ENCODE assay signal across 21 mouse cellular contexts in genomic region chr2:19714025-19714424, GRCm38 (mm10). TPM values are rescaled to one million over a fixed set of nuclear protein-coding genes. Genes with fewer than 3 reads are reported as not detected.
A peak's percentile ranks its signal among the peaks of the same experiment; 100 is the strongest.
DNase-seq lines count a peak whose midpoint lies in the region; ATAC-seq and TF ChIP-seq lines count a peak whose summit lies in the region.
"Had no signal": no experiment of that assay in that cellular context is flagged by ENCODE, and none has a peak within 500 bp of the region (broad histone marks: within the 10 kb centered on the region; RNA-seq: fewer than 3 reads in every experiment).

No protein-coding gene starts in this region.

- no peaks in the 10 kb centered on the region for H3K27me3 ChIP-seq in heart, embryonic 15.5 days
- no peaks in the 10 kb centered on the region for H3K27me3 ChIP-seq in liver, embryonic 14.5 days (ENCODE audit: control insufficient read depth, insufficient read depth, low read length)
- no peaks in the 10 kb centered on the region for H3K27me3 ChIP-seq in hindbrain, embryonic 13.5 days
- no peaks in the 10 kb centered on the region for H3K27me3 ChIP-seq in kidney, adult 2 months (replicated peaks; ENCODE audit: control insufficient read depth, insufficient read depth, low read length)
- H3K27me3 ChIP-seq: embryonic facial prominence, embryonic 15.5 days; hindbrain, embryonic 15.5 days; midbrain, embryonic 12.5 days had no signal

- H3K9ac ChIP-seq in heart, embryonic 15.5 days = no peak overlapping the region
- no peak overlapping the region for H3K9ac ChIP-seq in liver, embryonic 14.5 days (replicated peaks)
- H3K9ac ChIP-seq in hindbrain, embryonic 13.5 days = no peak overlapping the region
- H3K9ac ChIP-seq: embryonic facial prominence, embryonic 15.5 days; hindbrain, embryonic 15.5 days; midbrain, embryonic 12.5 days had no signal

- no peak for TF ChIP-seq CTCF in liver, embryonic 14.5 days (IDR thresholded peaks at IDR 0.05; ENCODE audit: low read depth)
- no peak for TF ChIP-seq CTCF in kidney, adult 2 months (conservative IDR thresholded peaks at IDR 0.05; ENCODE audit: insufficient read depth, insufficient read length, low read depth, low read length)

- H3K4me3 ChIP-seq in heart, embryonic 15.5 days = no peak overlapping the region
- H3K4me3 ChIP-seq in liver, embryonic 14.5 days (ENCODE audit: insufficient read depth in 1 of 2, low read depth in 2 of 2, low read length in 2 of 2) = no peak overlapping the region
- no peak overlapping the region for H3K4me3 ChIP-seq in hindbrain, embryonic 13.5 days
- no peak overlapping the region for H3K4me3 ChIP-seq in kidney, adult 2 months (ENCODE audit: insufficient read depth, low read depth, low read length)
- H3K4me3 ChIP-seq: embryonic facial prominence, embryonic 15.5 days; forebrain, embryonic 10.5 days; hindbrain, embryonic 15.5 days; midbrain, embryonic 12.5 days had no signal

- no peak for DNase-seq in heart, postnatal 10 days
- DNase-seq in liver, embryonic 14.5 days (ENCODE audit: low read depth in 3 of 3, low spot score in 3 of 3) = no peak
- DNase-seq in gastrocnemius, postnatal 36 days = no peak
- DNase-seq in kidney, adult 2 months = no peak
- DNase-seq: adrenal gland, postnatal 14 days; cerebellum, adult 8-10 months; gastrocnemius, postnatal 10 days; heart, adult 18-20 months; kidney, adult 9 months; kidney, postnatal 14 days; lung, adult 18-20 months; lung, postnatal 10 days; thymus, postnatal 25 days had no signal

- H3K36me3 ChIP-seq in heart, embryonic 15.5 days = no peaks in the 10 kb centered on the region
- H3K36me3 ChIP-seq in liver, embryonic 14.5 days (replicated peaks; ENCODE audit: control insufficient read depth, insufficient read depth, low read depth) = no peaks in the 10 kb centered on the region
- no peaks in the 10 kb centered on the region for H3K36me3 ChIP-seq in hindbrain, embryonic 13.5 days
- no peaks in the 10 kb centered on the region for H3K36me3 ChIP-seq in kidney, adult 2 months (ENCODE audit: control insufficient read depth, insufficient read depth, low read length)
- H3K36me3 ChIP-seq: embryonic facial prominence, embryonic 15.5 days; forebrain, embryonic 10.5 days; hindbrain, embryonic 15.5 days; midbrain, embryonic 12.5 days had no signal

- 0 out of 2 replicates have a peak, but pooled peaks have one; percentile 33 for TF ChIP-seq EP300 in liver, embryonic 14.5 days (IDR thresholded peaks at IDR 0.05; ENCODE audit: low read depth)

- H3K27ac ChIP-seq in heart, embryonic 15.5 days = no peak overlapping the region
- no peak overlapping the region for H3K27ac ChIP-seq in liver, embryonic 14.5 days
- H3K27ac ChIP-seq in hindbrain, embryonic 13.5 days = no peak overlapping the region
- H3K27ac ChIP-seq in kidney, adult 2 months (ENCODE audit: insufficient read depth, low read depth, low read length) = no peak overlapping the region
- H3K27ac ChIP-seq: embryonic facial prominence, embryonic 15.5 days; forebrain, embryonic 10.5 days; hindbrain, embryonic 15.5 days; midbrain, embryonic 12.5 days had no signal

- intact Hi-C loops in heart, postnatal 10 days (cut with DNase I) = no loop called here
- intact Hi-C loops in gastrocnemius, postnatal 36 days (cut with DNase I) = no loop called here

- ATAC-seq in heart, embryonic 15.5 days (replicated peaks; ENCODE audit: insufficient number of reproducible peaks, insufficient read depth, low FRiP score, low read depth) = 0 out of 2 replicates have a peak, but pooled peaks have one; percentile 2
- peak; percentile 88 for ATAC-seq in erythroid progenitor cell, adult 5-6 weeks (replicated peaks; ENCODE audit: low FRiP score, poor library complexity, severe bottlenecking)
- ATAC-seq in liver, embryonic 14.5 days (ENCODE audit: insufficient read depth) = peak; percentile 85
- ATAC-seq in hindbrain, embryonic 13.5 days (ENCODE audit: low FRiP score) = no peak
- ATAC-seq: forebrain, embryonic 16.5 days had no signal

- no peaks in the 10 kb centered on the region for H3K9me3 ChIP-seq in heart, embryonic 15.5 days (replicated peaks)
- H3K9me3 ChIP-seq in liver, embryonic 14.5 days (ENCODE audit: control insufficient read depth, low read length) = no peaks in the 10 kb centered on the region
- H3K9me3 ChIP-seq in hindbrain, embryonic 13.5 days = no peaks in the 10 kb centered on the region
- H3K9me3 ChIP-seq: embryonic facial prominence, embryonic 15.5 days; forebrain, embryonic 10.5 days; hindbrain, embryonic 15.5 days; midbrain, embryonic 12.5 days had no signal

- 61% methylated on average over 3 of the region's 3 CpGs for WGBS in heart, embryonic 15.5 days
- WGBS in liver, embryonic 14.5 days (ENCODE audit: insufficient replicate concordance) = 25% methylated on average over 3 of the region's 3 CpGs
- 68% methylated on average over 3 of the region's 3 CpGs for WGBS in hindbrain, embryonic 13.5 days
- WGBS in kidney, adult 2 months = 76% methylated on average over 3 of the region's 3 CpGs

- peaks cover 5% of the 10 kb centered on the region; the same call in 1 of the 2 replicates for H3K4me1 ChIP-seq in heart, embryonic 15.5 days (replicated peaks)
- H3K4me1 ChIP-seq in liver, embryonic 14.5 days (replicated peaks; ENCODE audit: control insufficient read depth in 2 of 2, insufficient read depth in 2 of 2, low read length in 1 of 2) = peaks cover 2 to 13% of the 10 kb centered on the region in 2 experiments; a peak in 3 of 4 replicates
- no peaks in the 10 kb centered on the region for H3K4me1 ChIP-seq in hindbrain, embryonic 13.5 days (replicated peaks)
- H3K4me1 ChIP-seq in kidney, adult 2 months (ENCODE audit: control insufficient read depth, insufficient read depth, low read length) = no peaks in the 10 kb centered on the region
- H3K4me1 ChIP-seq: embryonic facial prominence, embryonic 15.5 days; forebrain, embryonic 10.5 days; midbrain, embryonic 12.5 days had no signal

- H3K4me2 ChIP-seq in heart, embryonic 15.5 days = no peak overlapping the region
- H3K4me2 ChIP-seq in liver, embryonic 14.5 days (ENCODE audit: low read depth) = no peak overlapping the region
- H3K4me2 ChIP-seq in hindbrain, embryonic 13.5 days = no peak overlapping the region
- H3K4me2 ChIP-seq: embryonic facial prominence, embryonic 15.5 days; hindbrain, embryonic 15.5 days; midbrain, embryonic 12.5 days had no signal

- TF ChIP-seq POLR2A in kidney, adult 2 months (IDR thresholded peaks at IDR 0.05; ENCODE audit: low read depth, low read length) = no peak

RNA-seq across cellular contexts. Expression of gene Otud1, which starts 56.5 kb away (rescaled TPM):
- polyA plus RNA-seq in heart, embryonic 15.5 days (2015; fragmentation: Nextera tagmentation; extraction: Ambion mirVana) = 7.5 and 9.4 TPM in 2 replicates
- total RNA-seq in heart, postnatal 10 days (2021) = 10 to 100 TPM; 18.9 to 20.1 TPM
- total RNA-seq in erythroid progenitor cell, adult 5-6 weeks (2015; ENCODE audit: low replicate concordance) = 3.6 and 13.4 TPM in 2 replicates
- 3.7 and 6.5 TPM in 2 replicates for total RNA-seq in erythroid progenitor cell, adult 5-6 weeks (2017; ENCODE audit: low replicate concordance)
- 0.47 and 0.65 TPM in 2 replicates for polyA plus RNA-seq in liver, embryonic 14.5 days (2012; rRNA removed)
- 0.44 and 1.0 TPM in 2 replicates for polyA plus RNA-seq in liver, embryonic 14.5 days (2014; fragmentation: Nextera tagmentation; extraction: Ambion mirVana)
- 1.0 and 1.2 TPM in 2 replicates for polyA plus RNA-seq in hindbrain, embryonic 13.5 days (2015; fragmentation: Nextera tagmentation; extraction: Ambion mirVana)
- 10 to 100 TPM; 37.1 to 57.3 TPM for total RNA-seq in gastrocnemius, postnatal 36 days (2021)
- polyA plus RNA-seq in kidney, adult 2 months (2012; rRNA removed) = 5.2 and 6.1 TPM in 2 replicates
